Mouse (Mus musculus): Measurements from ENCODE around the gene Acvr1b. TPM values are rescaled to one million over a fixed set of nuclear protein-coding genes. Genes with fewer than 3 reads are reported as not detected.

Acvr1b gene
- polyA plus RNA-seq, 1 experiment from 2014 or later: 10.7 TPM

DNA sequence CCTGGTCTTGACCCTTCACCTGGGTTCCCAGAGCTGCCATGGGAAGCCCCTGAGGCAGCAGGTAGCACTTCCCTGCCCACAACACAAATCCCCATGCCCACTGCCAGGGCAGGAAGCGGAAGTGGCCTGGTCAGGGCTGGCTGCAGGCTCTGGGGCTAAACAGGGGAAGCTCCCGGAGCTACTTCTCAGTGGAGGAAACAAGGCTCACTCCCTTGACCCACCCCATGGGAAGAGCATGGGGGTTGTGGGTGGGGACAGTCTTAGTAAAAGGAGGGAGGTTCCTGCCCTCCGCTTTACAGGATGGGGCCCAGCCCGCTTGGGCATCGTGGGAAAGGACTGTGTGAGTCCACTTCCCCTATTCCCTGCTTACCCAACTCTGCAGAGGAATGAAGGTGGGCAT is 88.6 kb downstream of the Acvr1b start:
- no peak for ATAC-seq (ENCODE audit: low read depth)
- DNase-seq (ENCODE audit: low spot score): peak; percentile 51
- 64% methylated on average over 5 of the region's 5 CpGs for WGBS
- Histone ChIP-seq H3K36me3 (ENCODE audit: control insufficient read depth, insufficient read depth, low read length) (no peaks in the 10 kb centered on the region; the same call in 1 of the 2 replicates), H3K4me1 (ENCODE audit: control insufficient read depth, insufficient read depth, low read length) (peaks cover 35% of the 10 kb centered on the region), H3K9me3 (ENCODE audit: control insufficient read depth, low read length) (no peaks in the 10 kb centered on the region), H3K4me3 (ENCODE audit: low read depth, low read length) (no peak overlapping the region), H3K27me3 (replicated peaks; ENCODE audit: control insufficient read depth, insufficient read depth, low read length) (no peaks in the 10 kb centered on the region), H3K9ac (ENCODE audit: low read depth, low read length) (no peak overlapping the region), H3K27ac (replicated peaks; ENCODE audit: low read depth, low read length) (no peak overlapping the region), H3K4me2 (ENCODE audit: low read depth, low read length) (no peak overlapping the region)

Small RNAs within 50 kb of the gene (microRNA-seq; reads per million reads assigned to microRNA genes)
- not detected for gene Mir6962 (ENCODE audit: borderline number of aligned reads)

Other genes with a start within 250 kb of the Acvr1b start
- not detected in 2 replicates for gene Gm47841, start 126.7 kb upstream of the Acvr1b start, polyA plus RNA-seq (2014; fragmentation: Nextera tagmentation; extraction: Ambion mirVana)
- gene Fignl2, start 95.5 kb upstream of the Acvr1b start, polyA plus RNA-seq (2014; fragmentation: Nextera tagmentation; extraction: Ambion mirVana): 0.26 and 0.30 TPM in 2 replicates
- not detected in 2 replicates for gene Ankrd33, start 58.3 kb upstream of the Acvr1b start, polyA plus RNA-seq (2014; fragmentation: Nextera tagmentation; extraction: Ambion mirVana)
- 11.5 and 13.5 TPM in 2 replicates for gene Acvrl1, start 45.5 kb upstream of the Acvr1b start, polyA plus RNA-seq (2014; fragmentation: Nextera tagmentation; extraction: Ambion mirVana)
- gene Grasp, start 50.1 kb downstream of the Acvr1b start, polyA plus RNA-seq (2014; fragmentation: Nextera tagmentation; extraction: Ambion mirVana): 6.1 and 7.9 TPM in 2 replicates
- gene Nr4a1, start 80.2 kb downstream of the Acvr1b start, polyA plus RNA-seq (2014; fragmentation: Nextera tagmentation; extraction: Ambion mirVana): 11.5 and 12.4 TPM in 2 replicates
- 49.9 and 62.0 TPM in 2 replicates for gene Atg101, start 110.2 kb downstream of the Acvr1b start, polyA plus RNA-seq (2014; fragmentation: Nextera tagmentation; extraction: Ambion mirVana)
- 0.79 and 0.84 TPM in 2 replicates for gene 6030408B16Rik, start 119.1 kb downstream of the Acvr1b start, polyA plus RNA-seq (2014; fragmentation: Nextera tagmentation; extraction: Ambion mirVana)
- gene Krt80, start 196.1 kb downstream of the Acvr1b start, polyA plus RNA-seq (2014; fragmentation: Nextera tagmentation; extraction: Ambion mirVana): 5.5 and 9.5 TPM in 2 replicates
- 25.1 and 33.0 TPM in 2 replicates for gene Krt7, start 237.0 kb downstream of the Acvr1b start, polyA plus RNA-seq (2014; fragmentation: Nextera tagmentation; extraction: Ambion mirVana)